Mouse (Mus musculus): ENCODE measurements around the gene Sel1l2.

Sel1l2 gene

DNA sequence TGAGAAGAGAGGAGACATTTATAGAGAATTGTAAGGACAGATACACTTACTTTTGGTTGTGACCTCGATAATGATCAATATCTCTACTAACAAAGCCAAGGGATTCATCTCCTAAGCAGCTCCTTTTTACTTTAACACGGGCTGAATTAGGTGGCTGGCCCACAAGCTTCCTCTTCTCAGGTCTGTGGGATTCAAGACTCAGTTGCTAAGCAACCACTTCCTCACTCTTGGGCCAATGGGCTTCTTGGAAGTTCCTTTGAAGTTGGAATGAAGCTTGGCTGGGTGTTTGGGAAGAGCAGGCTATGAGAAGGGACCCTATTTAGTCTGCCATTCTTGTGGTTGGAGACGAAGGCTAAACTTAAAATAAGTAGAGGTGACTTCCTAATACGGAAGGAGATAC lies at the start of gene Sel1l2:
TSS of gene Sel1l2 (minus strand) at position 182 of the 400 bp plus-strand sequence.
- no peak for DNase-seq

DNA sequence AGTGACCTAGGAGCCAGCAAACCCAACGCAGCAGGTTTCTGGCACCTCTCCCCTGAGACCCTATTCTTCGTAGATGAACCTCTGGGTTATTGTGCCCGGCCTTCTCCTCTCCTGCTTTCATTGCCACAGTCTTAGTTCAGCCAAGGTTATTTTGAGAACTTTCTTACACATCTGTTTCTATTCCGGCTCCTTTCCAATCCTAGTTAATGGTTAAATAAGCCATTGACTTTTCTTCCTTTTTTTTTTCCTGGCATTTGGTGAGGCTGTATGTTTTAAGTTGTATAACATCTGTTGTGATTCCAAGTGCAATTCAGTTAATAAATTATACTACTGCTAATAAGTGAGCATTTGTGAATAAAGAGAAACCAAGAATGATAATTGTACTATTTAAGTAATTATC lies 49.6 kb upstream of the Sel1l2 start:
- no peak for DNase-seq

DNA sequence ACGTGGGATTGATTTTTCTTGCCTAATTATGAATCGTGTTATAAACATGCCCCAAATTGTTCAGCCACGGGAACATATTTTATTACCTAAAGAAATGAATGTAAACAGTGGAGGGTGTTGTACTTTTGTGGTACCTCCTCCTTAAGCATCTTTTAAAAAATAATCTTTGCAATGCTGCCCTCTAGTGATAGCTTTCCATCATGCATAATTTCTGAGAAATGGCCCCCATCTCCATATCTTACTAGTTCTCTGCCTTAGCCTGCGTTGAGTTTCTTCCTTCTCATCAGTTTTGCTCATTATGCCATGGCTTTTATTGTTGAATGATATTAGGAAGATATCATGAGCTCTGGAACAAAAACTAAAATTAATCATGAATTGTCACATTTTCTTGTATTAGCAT lies 37.8 kb upstream of the Sel1l2 start:
- peak; percentile 71 for DNase-seq

DNA sequence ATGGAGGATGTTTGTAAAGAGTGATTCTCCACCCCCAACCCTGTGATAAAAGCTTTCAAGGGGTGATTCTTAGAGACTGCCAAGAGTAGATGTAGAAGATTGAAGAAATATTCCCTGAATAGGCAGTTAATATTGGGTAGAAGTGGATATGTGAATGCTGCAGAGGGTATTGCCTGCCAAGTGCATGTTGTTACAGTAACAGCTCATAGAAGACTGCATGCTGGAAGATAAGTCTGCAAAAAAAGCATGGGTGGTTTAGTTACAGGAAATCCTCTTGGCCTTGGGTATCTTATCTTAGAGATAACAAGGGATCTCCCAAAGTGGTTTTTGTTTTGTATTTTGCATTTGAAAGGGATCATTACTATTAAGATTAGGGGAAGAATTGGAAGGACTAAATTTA lies 36.3 kb upstream of the Sel1l2 start:
- DNase-seq: no peak

DNA sequence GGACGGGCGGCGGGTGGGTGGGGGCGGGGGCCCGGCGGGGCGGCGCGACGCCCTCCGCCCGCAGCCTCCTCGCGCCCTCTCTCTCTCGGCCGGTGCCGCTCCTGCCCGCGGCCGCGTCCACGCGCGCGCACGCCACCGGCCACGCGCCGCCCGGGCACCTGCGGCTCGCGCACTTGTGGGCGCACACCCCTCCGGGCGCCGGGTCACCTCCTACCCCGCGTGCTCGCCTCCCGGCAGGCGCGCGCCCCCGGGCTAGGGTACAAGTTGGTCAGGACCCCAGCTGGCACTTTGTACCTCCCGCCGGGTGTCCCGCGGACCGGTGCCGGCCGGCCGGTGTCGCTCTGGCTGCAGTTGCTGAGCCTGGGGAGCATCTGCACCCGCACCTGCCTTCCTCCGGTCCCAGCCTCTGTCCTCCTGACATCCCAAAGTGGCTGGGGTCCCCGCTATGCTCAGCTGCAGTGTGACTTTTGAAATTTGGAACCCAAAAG lies 6.3 kb upstream of the Sel1l2 start:
- DNase-seq: peak; percentile 76

DNA sequence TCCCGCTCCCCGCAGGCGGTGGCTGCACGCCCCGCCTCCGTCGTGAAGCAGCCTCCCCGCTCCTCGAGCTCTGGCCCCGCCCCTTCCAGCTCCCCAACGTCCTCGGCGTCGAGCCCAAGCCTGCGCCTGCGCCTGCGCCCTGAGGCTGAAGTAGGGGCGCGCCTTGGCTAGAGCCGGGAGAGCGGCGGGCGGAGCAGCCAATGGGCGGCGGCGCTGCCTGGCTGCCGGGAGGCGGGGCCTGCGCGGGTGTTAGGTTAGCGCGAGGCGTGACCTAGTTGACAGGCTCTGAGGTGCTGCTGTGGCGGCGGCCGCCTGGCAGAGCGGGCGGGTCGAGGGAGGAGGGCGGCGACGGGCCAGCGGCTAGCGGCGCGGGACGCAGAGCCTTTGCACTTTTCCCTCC lies 5.7 kb upstream of the Sel1l2 start, which contains the start of gene Macrod2:
TSS of gene Macrod2 (plus strand) at position 131 of the 400 bp plus-strand sequence.
- peak; percentile 99 for DNase-seq

DNA sequence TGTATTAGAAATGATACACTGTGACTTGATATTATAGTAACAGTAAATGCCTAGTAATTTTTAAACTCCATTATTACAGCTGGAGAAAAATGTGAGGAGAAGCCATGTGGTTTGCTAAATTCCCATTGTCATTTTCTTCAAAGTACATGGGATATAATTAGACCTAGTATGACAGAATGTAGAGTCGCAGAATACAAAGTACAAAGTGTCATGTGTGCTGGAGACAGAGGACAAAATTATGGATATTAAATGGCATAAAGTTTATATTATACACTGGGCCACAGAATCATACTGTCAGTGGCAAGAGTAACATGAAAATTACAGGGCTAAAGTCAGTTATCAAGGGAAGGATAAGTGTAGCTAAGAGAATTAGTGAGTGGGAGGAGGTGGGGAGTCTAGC lies 24.7 kb downstream of the Sel1l2 start:
- no peak for DNase-seq

DNA sequence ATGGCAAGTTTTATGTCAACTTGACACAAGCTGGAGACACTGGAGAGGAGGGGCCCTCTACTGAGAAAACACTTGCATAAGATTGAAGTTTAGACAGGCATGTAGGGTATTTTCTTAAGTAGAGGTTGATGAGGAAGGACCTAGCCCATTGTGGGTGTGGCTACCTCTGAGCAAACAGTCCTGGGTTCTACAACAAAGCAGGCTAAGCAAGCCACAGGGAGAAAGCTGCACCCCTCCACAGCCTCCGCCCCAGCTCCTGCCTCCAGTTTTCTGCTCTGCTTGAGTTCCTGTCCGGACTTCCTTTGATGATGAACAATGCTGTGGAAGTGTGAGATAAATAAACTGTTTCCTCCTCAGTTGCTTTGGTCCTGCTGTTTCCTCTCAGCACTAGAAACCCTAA lies 29.6 kb downstream of the Sel1l2 start:
- DNase-seq: no peak

DNA sequence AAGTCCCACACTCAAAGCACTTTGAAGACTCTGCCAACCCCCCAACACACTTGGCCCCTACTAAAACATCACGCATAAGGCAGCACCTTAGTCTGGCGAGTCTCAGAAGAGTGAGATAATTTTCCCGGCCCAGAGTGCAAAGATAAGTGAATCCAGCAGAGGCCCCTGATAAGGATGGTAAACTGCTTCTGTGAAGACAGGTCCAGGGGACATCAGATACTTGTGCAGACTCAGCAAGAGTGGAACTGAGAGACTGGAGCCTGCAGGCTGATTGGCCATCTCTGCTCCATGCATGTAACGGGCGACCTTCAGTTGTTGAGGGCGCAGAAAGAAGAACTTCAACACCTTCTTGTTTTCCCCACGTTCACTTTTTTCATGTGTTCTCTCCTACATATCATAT lies 47.1 kb downstream of the Sel1l2 start:
- DNase-seq: no peak

DNA sequence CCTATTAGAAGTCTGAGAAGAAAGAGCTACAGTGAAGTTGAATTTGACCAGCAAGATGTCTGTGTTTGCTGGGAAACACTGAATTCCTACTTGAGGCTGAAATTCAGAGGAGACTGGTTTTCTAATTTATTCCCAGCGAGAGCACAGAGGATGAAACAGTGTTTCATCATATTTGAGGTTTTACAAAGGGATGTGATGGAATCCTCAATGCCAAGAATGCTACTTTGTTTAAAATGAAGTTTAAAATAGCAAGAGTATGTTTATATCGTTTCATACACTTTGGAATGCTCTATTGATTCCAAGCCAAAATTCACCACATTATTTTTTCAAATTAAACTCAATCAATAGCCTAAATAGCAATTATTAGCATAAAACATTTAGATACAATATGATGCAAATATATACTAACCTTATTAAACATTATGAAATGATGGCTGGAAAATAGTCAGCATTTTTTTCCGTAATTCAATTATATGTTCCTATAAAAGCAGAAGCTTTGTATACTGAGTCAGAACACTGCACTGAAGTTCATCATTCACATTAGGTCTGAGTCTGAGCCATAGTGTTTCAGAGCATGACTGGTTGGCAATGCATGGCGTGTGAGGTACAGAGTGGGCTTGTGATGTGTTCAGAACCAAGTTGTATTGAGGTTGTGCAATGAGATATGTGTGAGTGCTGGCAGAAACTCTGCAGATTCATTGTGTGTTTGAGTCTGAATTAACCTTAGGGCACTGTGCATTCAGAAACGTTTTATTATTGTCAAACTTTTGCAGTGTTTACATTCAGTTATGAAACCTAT lies 58.8 kb downstream of the Sel1l2 start:
- no peak for DNase-seq

DNA sequence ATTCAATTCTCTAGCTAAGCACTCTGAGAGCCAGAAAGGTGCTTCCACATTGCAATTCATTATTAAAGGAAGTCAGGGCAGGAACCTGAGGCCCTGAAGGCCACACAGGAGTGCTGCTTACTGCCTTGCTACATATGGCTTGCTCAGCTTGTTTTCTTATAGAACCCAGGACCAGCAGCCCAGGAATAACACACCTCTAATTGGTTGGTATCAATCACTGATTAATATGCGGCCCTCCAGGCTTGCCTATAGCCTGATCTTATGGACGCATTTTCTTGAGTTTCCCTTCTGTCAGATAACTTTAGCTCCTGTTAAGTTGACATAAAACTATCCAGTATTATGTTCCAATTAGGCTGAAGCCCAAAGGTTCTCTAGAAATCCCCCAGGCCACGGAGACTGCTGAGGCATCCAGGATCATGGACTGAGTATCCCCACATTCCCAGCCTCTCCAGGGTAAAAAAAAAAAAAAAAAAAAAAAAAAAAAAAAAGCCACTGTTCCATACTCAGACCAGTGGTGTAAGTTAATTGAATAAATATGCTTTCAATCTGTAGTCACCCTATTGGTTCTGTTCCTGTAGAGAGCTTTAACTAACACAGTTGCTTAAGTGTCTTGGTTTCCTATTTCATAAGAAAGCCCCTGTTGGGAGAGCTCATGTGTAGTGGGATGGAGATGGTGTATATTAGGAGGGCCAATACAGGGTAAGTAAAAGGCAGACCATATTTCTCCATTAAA lies 86.4 kb downstream of the Sel1l2 start:
- no peak for DNase-seq

DNA sequence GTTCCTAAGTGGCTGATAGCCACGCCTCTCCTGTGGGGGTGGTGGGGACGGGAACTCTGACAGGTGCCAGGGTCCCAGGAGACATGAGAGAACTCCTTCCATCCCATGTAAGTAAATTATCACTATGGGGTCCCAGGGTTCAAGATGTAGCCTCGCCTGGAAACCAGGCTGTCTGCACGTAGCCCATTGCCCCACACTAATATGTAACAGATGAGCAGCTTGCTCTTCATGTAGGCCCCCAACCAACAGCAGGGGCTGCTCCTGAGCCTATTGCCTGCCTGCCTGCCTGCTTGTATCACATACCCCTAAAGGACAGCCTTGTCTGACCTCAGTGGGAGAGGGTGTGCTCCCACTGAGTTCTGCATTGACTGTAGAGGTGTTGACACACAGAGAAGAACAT lies 92.4 kb downstream of the Sel1l2 start:
- DNase-seq: no peak

DNA sequence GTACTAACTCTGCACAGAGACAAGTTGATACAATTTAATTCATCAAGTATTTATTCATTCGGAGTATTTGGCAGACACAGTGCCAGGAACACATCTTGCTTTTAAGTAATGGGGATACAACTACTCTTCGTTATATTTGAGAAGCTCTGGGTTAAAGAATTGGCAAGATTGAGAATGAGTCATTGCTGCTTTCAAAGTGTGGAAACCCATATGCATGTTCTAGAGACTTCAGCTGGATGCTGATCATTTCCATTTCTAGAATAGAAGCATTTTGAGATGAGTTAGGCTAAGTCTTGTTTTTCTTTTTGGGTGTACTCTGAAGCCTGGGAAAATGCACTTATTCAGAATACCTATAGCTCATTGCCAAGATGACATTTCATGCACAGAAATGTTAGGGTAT lies 95.7 kb downstream of the Sel1l2 start:
- DNase-seq: no peak

DNA sequence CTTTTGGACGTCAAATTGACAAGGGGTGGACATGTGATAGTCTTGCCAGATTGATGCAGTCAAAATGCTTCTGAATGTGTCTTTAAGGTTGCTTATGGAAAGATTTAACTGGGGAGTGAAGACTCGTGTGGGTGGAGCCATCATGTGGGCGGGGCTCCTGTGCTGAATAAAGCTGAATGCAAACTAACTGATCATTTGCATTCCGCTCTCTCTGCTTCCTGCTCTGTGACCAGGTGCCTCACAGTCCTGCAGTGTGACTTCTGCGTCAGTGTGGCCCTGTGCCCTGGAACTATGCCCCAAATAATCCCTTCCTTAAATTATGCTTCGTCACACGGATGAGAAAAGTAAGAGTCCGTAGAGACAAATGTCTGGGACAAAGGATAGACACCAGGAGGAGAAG lies 108.7 kb downstream of the Sel1l2 start:
- no peak for DNase-seq

DNA sequence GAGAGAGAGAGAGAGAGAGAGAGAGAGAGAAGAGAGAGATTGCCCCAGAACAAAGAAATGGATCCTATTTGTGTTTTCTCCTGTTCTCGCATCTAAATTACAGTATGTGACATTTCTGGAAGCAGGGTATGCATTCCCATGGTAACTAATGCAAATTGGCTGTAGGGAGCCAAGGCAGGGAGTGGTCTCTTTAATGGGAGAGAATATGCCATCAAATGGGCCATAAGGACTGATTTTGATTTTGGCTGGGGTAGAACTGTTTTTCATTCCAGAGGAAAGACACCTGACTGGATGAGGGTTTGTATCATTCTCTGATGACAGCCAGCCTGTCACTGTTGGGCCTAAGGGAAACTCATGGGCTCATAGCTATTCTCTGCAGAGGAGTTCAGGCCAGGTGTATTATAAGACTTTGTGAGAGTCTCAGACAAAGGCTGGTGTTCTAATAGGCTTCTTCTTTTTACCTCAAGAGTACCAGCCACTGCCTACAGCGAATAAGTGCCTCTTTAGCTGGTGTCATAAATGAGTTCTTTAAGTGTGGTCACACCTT lies 133.8 kb downstream of the Sel1l2 start:
- no peak for DNase-seq

DNA sequence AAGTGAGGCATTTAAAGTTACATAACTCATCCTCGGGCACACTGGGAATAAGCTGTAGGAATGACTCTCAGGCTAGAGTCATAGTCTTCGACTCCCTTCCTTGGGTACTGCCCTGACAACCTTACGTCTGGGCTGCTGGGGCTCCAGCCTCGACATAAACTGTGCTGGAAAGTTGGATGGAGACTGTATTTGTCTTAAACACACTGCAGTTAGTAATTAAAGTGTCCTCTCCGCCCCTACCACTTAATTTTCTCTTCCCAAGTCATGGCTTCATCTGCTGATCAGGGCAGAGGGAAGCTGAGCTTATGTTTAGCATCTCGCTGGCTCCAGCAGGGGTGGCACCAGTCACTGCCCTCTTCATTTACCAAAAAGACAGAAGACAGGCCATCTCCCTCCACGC lies 135.2 kb downstream of the Sel1l2 start:
- DNase-seq: no peak

DNA sequence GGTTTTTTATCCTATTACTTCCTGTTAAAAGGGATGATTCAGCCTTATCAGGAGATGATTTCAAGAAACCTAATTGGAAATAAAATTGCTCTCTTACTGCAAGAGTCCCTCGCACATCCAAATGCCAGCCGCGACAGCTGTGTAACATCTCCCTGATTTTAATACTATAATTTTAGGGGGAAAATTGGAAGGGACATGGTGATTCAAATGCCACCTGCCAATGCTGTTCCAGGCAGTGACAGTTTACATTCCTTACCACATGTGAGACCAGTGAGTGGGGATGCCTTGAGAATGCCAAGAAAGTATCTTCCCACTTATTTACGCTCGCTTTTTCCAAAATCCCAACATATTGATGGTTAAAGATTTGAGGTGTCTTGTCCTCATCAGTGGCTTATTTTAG lies 146.4 kb downstream of the Sel1l2 start:
- DNase-seq: no peak

DNA sequence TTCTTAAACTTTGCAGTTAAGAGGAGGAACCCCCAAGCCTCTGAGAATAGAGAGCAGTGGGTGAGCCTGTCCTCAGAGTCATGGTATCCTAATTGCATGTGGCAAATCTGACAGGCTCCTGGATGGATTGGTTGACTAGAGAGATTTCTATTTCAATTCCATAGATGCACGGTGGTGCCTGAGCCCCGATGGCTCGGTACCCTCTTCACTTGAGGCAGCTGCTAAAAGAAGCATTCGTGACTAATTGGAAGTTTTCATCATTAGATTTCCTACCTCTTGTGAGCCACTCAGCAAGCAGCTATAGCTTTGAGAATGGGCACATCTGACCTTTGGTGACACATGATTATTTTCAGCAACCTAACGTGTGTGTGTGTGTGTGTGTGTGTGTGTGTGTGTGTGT lies 147.1 kb downstream of the Sel1l2 start:
- no peak for DNase-seq

DNA sequence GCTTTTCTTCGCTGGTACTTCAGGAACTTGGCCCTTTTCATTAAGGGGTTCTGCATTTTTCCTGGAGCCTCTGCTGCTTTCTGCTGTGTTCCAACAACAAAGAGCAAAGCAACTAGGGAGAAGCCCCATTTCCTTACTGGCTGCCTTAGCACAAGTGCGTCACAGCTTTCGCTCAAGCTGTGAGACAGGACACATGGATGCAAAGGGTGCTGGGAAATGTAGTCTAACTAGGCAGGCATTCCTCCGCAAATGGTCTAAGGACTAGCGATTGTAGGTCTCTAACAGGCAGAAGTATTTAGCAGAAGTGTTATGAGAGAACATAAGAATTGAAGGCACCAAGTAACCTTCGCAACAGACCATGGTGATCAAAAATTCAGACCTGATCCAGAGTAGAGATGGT lies 152.3 kb downstream of the Sel1l2 start:
- DNase-seq: peak; percentile 43

DNA sequence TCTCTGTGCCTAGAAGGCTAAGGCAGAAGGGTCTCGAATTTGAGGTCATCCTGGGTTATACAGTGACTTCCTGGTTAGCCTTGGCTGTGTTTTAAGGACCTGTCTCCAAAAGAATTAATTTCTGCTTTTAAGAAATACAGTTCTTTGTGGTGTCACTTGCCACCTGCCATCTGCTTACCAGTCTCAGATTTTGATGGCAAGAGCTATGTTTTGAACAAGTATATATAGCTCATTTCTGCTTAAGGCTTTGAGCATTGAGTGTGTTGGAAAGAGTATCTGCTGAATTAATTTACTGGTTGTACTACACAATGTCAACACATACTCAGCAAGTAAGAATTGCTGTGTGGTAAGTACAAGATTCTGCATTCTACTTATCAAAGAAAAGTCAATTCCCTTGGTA lies 159.2 kb downstream of the Sel1l2 start:
- DNase-seq: no peak

DNA sequence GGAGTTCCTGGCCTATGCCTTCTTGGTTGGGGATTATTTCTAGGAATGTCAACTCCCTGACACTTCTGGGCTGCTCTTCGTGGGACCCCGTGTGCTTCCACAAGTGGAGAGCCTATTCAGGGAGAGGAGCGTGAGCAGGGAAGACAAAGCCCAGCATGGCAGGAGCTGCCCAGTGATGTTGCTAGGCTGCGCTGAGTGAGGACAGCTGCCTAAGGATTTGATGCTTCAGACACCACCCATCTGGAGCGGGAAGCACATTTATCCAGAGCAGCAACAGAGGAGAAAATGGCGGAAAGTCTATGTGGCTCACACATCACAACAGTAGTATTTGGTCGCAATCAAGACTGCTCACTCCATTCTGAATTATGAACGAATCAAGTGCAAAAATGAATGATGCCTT lies 169.2 kb downstream of the Sel1l2 start:
- no peak for DNase-seq

DNA sequence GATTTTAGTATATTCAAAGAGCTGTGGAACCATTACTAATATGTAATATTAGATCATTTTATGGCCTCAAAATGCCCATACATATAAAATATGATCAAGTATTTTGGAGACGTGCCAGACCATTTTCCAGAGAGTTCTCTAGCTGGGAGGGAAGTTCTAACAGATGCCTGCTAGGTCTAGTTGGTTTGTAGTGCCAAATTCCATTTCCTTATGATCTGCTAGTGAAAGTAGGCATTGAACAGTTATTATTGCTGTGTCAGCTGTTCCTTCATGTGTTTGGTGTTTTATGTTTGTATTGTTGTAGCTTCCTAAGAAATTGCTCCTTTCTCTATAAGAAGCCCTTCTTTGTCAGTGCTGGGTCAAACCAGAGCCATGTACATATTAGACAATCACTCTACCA lies 173.5 kb downstream of the Sel1l2 start:
- DNase-seq: no peak

DNA sequence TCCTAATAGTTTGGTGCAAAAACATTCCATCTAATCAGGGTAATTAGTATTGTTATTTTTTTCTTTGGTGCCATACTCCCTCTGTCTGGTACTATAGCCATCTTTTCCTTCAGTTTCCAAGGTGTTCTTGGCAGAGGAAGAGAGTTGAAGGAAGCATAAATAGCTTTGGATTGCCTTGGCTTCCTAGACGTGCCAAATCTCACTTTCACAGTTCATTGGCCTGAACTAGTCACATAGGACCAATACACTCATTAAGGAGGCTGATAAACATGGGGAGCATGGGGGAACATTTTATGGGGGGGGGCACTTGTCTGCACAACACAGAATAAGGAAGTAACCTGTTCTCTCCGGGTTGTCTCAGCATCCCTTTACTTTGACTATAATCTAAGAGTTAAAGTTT lies 174.1 kb downstream of the Sel1l2 start:
- DNase-seq: no peak

DNA sequence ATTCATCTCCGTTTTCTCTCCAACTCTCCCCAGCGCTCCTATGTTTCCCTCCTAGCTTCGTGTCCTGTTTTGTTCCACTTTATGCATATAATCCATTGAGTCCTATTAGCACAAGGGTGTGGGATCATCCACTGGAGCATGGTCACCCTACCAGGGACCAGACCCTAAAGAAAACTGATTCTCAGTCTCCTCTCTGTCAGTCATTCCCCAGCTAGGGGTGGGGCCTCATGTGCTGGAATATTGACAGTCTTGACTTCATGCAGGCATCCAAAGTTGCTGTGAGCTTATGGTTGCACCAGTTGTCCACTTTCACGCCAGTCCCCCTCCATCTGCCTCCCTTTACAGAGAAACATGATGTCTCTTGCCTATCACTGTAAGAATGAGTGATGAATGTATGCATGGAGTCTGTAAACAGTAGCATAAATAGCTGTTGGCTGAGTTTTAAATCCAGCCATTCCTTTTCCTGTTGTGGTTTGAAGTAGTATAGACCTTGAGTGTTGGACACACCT lies 174.9 kb downstream of the Sel1l2 start:
- no peak for DNase-seq
